Mouse (Mus musculus): Measurements from ENCODE around the gene Dhfr. TPM values are rescaled to one million over a fixed set of nuclear protein-coding genes. Genes with fewer than 3 reads are reported as not detected.
"Not testable (repeated sequence)": the region's sequence is repeated elsewhere in the genome, so short reads cannot be mapped to it uniquely, and the experiment has no call there.

Gene Dhfr
- polyA plus RNA-seq, 1 experiment from 2014 or later, result 12.2 TPM

GRCm38 (mm10) chr13:92344033-92344432 is 10.5 kb upstream of the Dhfr start:
- Histone ChIP-seq H3K4me2 (no peak overlapping the region), H3K4me1 (no peaks in the 10 kb centered on the region), H3K36me3 (peaks cover 52% of the 10 kb centered on the region), H3K27me3 (no peaks in the 10 kb centered on the region), H3K9ac (no peak overlapping the region), H3K27ac (no peak overlapping the region), H3K9me3 (no peaks in the 10 kb centered on the region), H3K4me3 (no peak overlapping the region)
- no peak for ATAC-seq (ENCODE audit: insufficient number of reproducible peaks, low FRiP score, low TSS enrichment, low read depth)
- 94% methylated on average over 8 of the region's 8 CpGs for WGBS

GRCm38 (mm10) chr13:92346338-92346737 is 8.2 kb upstream of the Dhfr start:
- H3K9ac ChIP-seq, result no peak overlapping the region
- no peaks in the 10 kb centered on the region for H3K4me1 ChIP-seq
- no peak overlapping the region for H3K4me3 ChIP-seq
- H3K27ac ChIP-seq, result no peak overlapping the region
- H3K4me2 ChIP-seq, result no peak overlapping the region
- ATAC-seq (ENCODE audit: insufficient number of reproducible peaks, low FRiP score, low TSS enrichment, low read depth), result no peak
- H3K36me3 ChIP-seq, result peaks cover 56% of the 10 kb centered on the region
- no peaks in the 10 kb centered on the region for H3K9me3 ChIP-seq
- no peaks in the 10 kb centered on the region for H3K27me3 ChIP-seq
- 83% methylated on average over 5 of the region's 5 CpGs for WGBS

GRCm38 (mm10) chr13:92351100-92351499 is 3.4 kb upstream of the Dhfr start:
- 82% methylated on average over 6 of the region's 6 CpGs for WGBS
- no peaks in the 10 kb centered on the region for H3K27me3 ChIP-seq
- H3K4me3 ChIP-seq, result no peak overlapping the region
- H3K36me3 ChIP-seq, result peaks cover 23% of the 10 kb centered on the region
- H3K9me3 ChIP-seq, result no peaks in the 10 kb centered on the region
- no peak overlapping the region for H3K27ac ChIP-seq
- H3K4me2 ChIP-seq, result no peak overlapping the region
- no peak for ATAC-seq (ENCODE audit: insufficient number of reproducible peaks, low FRiP score, low TSS enrichment, low read depth)
- no peak overlapping the region for H3K9ac ChIP-seq
- H3K4me1 ChIP-seq, result peaks cover 18% of the 10 kb centered on the region

- ATAC-seq (ENCODE audit: insufficient number of reproducible peaks, low FRiP score, low TSS enrichment, low read depth), result no peak
- Histone ChIP-seq H3K27me3 (no peaks in the 10 kb centered on the region), H3K27ac (peak overlapping the region; percentile 96), H3K9me3 (no peaks in the 10 kb centered on the region), H3K36me3 (peaks cover 12% of the 10 kb centered on the region), H3K4me2 (peak overlapping the region; percentile 51), H3K4me1 (peaks cover 24% of the 10 kb centered on the region), H3K4me3 (peak overlapping the region; percentile 80), H3K9ac (peak overlapping the region; percentile 44; the same call in 1 of the 2 replicates)
- 16% methylated on average over 4 of the region's 4 CpGs for WGBS
Measured at GRCm38 (mm10) chr13:92353956-92354355, 570 bp upstream of the Dhfr start.

GRCm38 (mm10) chr13:92355272-92355643 is 732 bp downstream of the Dhfr start:
- Histone ChIP-seq H3K4me2 (peak overlapping the region; percentile 97), H3K9me3 (no peaks in the 10 kb centered on the region), H3K27me3 (no peaks in the 10 kb centered on the region), H3K9ac (peak overlapping the region; percentile 55), H3K27ac (peak overlapping the region; percentile 59; the same call in 1 of the 2 replicates), H3K4me3 (peak overlapping the region; percentile 80), H3K36me3 (peaks cover 18% of the 10 kb centered on the region; the same call in 1 of the 2 replicates), H3K4me1 (peaks cover 24% of the 10 kb centered on the region)
- 0% methylated on average over 24 of the region's 24 CpGs for WGBS
- no peak; the same call in 1 of the 2 replicates for ATAC-seq (ENCODE audit: insufficient number of reproducible peaks, low FRiP score, low TSS enrichment, low read depth)

- peak overlapping the region; percentile 97 for H3K4me2 ChIP-seq
- 77% methylated on average over 7 of the region's 7 CpGs for WGBS
- peak overlapping the region; percentile 80 for H3K4me3 ChIP-seq
- ATAC-seq (ENCODE audit: insufficient number of reproducible peaks, low FRiP score, low TSS enrichment, low read depth), result no peak
- H3K9ac ChIP-seq, result no peak overlapping the region
- no peaks in the 10 kb centered on the region for H3K9me3 ChIP-seq
- H3K4me1 ChIP-seq, result peaks cover 24% of the 10 kb centered on the region
- no peaks in the 10 kb centered on the region for H3K27me3 ChIP-seq
- H3K36me3 ChIP-seq, result peaks cover 16% of the 10 kb centered on the region; the same call in 1 of the 2 replicates
- no peak overlapping the region for H3K27ac ChIP-seq
Measured at GRCm38 (mm10) chr13:92356376-92356775, 1.9 kb downstream of the Dhfr start.

- no peaks in the 10 kb centered on the region for H3K9me3 ChIP-seq
- H3K27ac ChIP-seq, result no peak overlapping the region
- no peak overlapping the region for H3K9ac ChIP-seq
- WGBS, result 54% methylated on average over 2 of the region's 2 CpGs
- H3K4me2 ChIP-seq, result no peak overlapping the region
- H3K4me1 ChIP-seq, result peaks cover 24% of the 10 kb centered on the region
- no peaks in the 10 kb centered on the region for H3K27me3 ChIP-seq
- no peak for ATAC-seq (ENCODE audit: insufficient number of reproducible peaks, low FRiP score, low TSS enrichment, low read depth)
- no peak overlapping the region for H3K4me3 ChIP-seq
- H3K36me3 ChIP-seq, result peaks cover 16% of the 10 kb centered on the region; the same call in 1 of the 2 replicates
Measured at GRCm38 (mm10) chr13:92357644-92358043, 3.1 kb downstream of the Dhfr start.

- no peak overlapping the region for H3K4me3 ChIP-seq
- WGBS, result 86% methylated on average over 2 of the region's 2 CpGs
- peaks cover under 1% of the 10 kb centered on the region; the same call in 1 of the 2 replicates for H3K4me1 ChIP-seq
- no peaks in the 10 kb centered on the region for H3K9me3 ChIP-seq
- no peak overlapping the region for H3K27ac ChIP-seq
- H3K9ac ChIP-seq, result no peak overlapping the region
- no peaks in the 10 kb centered on the region for H3K27me3 ChIP-seq
- no peak for ATAC-seq (ENCODE audit: insufficient number of reproducible peaks, low FRiP score, low TSS enrichment, low read depth)
- H3K4me2 ChIP-seq, result no peak overlapping the region
- H3K36me3 ChIP-seq, result peaks cover 16% of the 10 kb centered on the region; the same call in 1 of the 2 replicates
Measured at GRCm38 (mm10) chr13:92361609-92362008, 7.1 kb downstream of the Dhfr start.

- Histone ChIP-seq H3K4me2 (no peak overlapping the region), H3K27me3 (no peaks in the 10 kb centered on the region), H3K4me3 (no peak overlapping the region), H3K4me1 (no peaks in the 10 kb centered on the region), H3K9me3 (no peaks in the 10 kb centered on the region), H3K27ac (no peak overlapping the region), H3K36me3 (peaks cover 16% of the 10 kb centered on the region; the same call in 1 of the 2 replicates), H3K9ac (no peak overlapping the region)
- ATAC-seq (ENCODE audit: insufficient number of reproducible peaks, low FRiP score, low TSS enrichment, low read depth), result no peak
- 41% methylated on average over 4 of the region's 4 CpGs for WGBS
Measured at GRCm38 (mm10) chr13:92365312-92365711, 10.8 kb downstream of the Dhfr start.

- no peaks in the 10 kb centered on the region for H3K4me1 ChIP-seq
- no peaks in the 10 kb centered on the region for H3K27me3 ChIP-seq
- ATAC-seq (ENCODE audit: insufficient number of reproducible peaks, low FRiP score, low TSS enrichment, low read depth), result no peak
- H3K27ac ChIP-seq, result no peak overlapping the region
- H3K9me3 ChIP-seq, result no peaks in the 10 kb centered on the region
- no peak overlapping the region for H3K9ac ChIP-seq
- 93% methylated on average over 3 of the region's 3 CpGs for WGBS
- peaks cover 16% of the 10 kb centered on the region; the same call in 1 of the 2 replicates for H3K36me3 ChIP-seq
- H3K4me2 ChIP-seq, result no peak overlapping the region
- H3K4me3 ChIP-seq, result no peak overlapping the region
Measured at GRCm38 (mm10) chr13:92370811-92371210, 16.3 kb downstream of the Dhfr start.

GRCm38 (mm10) chr13:92371466-92371865 is 16.9 kb downstream of the Dhfr start:
- not testable (repeated sequence) for H3K4me2 ChIP-seq; H3K9ac ChIP-seq; ATAC-seq (ENCODE audit: insufficient number of reproducible peaks, low FRiP score, low TSS enrichment, low read depth); H3K27me3 ChIP-seq; H3K4me1 ChIP-seq; H3K27ac ChIP-seq; H3K4me3 ChIP-seq; H3K9me3 ChIP-seq
- H3K36me3 ChIP-seq, result peaks cover 16% of the 10 kb centered on the region; the same call in 1 of the 2 replicates
- 94% methylated on average over 6 of the region's 6 CpGs for WGBS

GRCm38 (mm10) chr13:92387367-92387766 is 32.8 kb downstream of the Dhfr start:
- H3K27me3 ChIP-seq, result no peaks in the 10 kb centered on the region
- H3K27ac ChIP-seq, result no peak overlapping the region
- no peak overlapping the region for H3K9ac ChIP-seq
- ATAC-seq (ENCODE audit: insufficient number of reproducible peaks, low FRiP score, low TSS enrichment, low read depth), result no peak
- H3K36me3 ChIP-seq, result peaks cover 3% of the 10 kb centered on the region; the same call in 1 of the 2 replicates
- no peak overlapping the region for H3K4me3 ChIP-seq
- H3K4me2 ChIP-seq, result no peak overlapping the region
- H3K9me3 ChIP-seq, result no peaks in the 10 kb centered on the region
- H3K4me1 ChIP-seq, result no peaks in the 10 kb centered on the region
- 69% methylated on average over 3 of the region's 3 CpGs for WGBS

Measured in limb, embryonic 15.5 days (tissue).